Mouse (Mus musculus) liver, postnatal 0 days (tissue): ENCODE data around the gene Gars. TPM values are rescaled to one million over a fixed set of nuclear protein-coding genes. Genes with fewer than 3 reads are reported as not detected.
A peak's percentile ranks its signal among the peaks of the same experiment; 100 is the strongest.

Experiments
- ATAC-seq: fragments of 200-750 bp; cut with Nextera tagmentation; 2 replicates; pipeline ENCODE4 v1.8.0; 2017; ENCODE audit warnings: mild to moderate bottlenecking, moderate library complexity
- DNase-seq: peaks from one replicate; pipeline ENCODE4 v3.0.0-alpha.2; 2016
- H3K27ac ChIP-seq: fragments of 300-500 bp; sonication (generic); 2 replicates; pipeline ENCODE4 v1.5.1; 2014; ENCODE audit warnings: antibody characterized with exemption, moderate library complexity, mild to moderate bottlenecking, low read depth
- H3K27me3 ChIP-seq: fragments of 300-500 bp; sonication (generic); 2 replicates; pipeline ENCODE4 v1.6.1; 2014; ENCODE audit warnings: low read length, control low read depth, mixed read lengths; ENCODE audit not compliant: insufficient read depth
- H3K36me3 ChIP-seq: fragments of 300-500 bp; sonication (generic); replicated peaks from 2 replicates; pipeline ENCODE4 v1.6.1; 2014; ENCODE audit warnings: mild to moderate bottlenecking, control low read depth, low read length, moderate library complexity, mixed read lengths; ENCODE audit not compliant: insufficient read depth
- H3K4me1 ChIP-seq: fragments of 300-500 bp; sonication (generic); 2 replicates; pipeline ENCODE4 v1.6.1; 2014; ENCODE audit warnings: antibody characterized with exemption, mild to moderate bottlenecking, control low read depth; ENCODE audit not compliant: insufficient read depth
- H3K4me2 ChIP-seq: fragments of 300-500 bp; sonication (generic); 2 replicates; pipeline ENCODE4 v1.6.1; 2014; ENCODE audit warnings: low read depth, mild to moderate bottlenecking, low read length, moderate library complexity, mixed read lengths
- H3K4me3 ChIP-seq: fragments of 300-500 bp; sonication (generic); 2 replicates; pipeline ENCODE4 v1.5.1; 2014; ENCODE audit warnings: low read depth, low read length
- H3K9ac ChIP-seq: fragments of 300-500 bp; sonication (generic); replicated peaks from 2 replicates; pipeline ENCODE4 v1.6.1; 2014; ENCODE audit warnings: mild to moderate bottlenecking, moderate library complexity
- H3K9me3 ChIP-seq: fragments of 300-500 bp; sonication (generic); 2 replicates; pipeline ENCODE4 v1.6.1; 2016; ENCODE audit warnings: mild to moderate bottlenecking, control low read depth, low read length, mixed read lengths
- CTCF ChIP-seq: sonication (generic); IDR thresholded peaks from 2 replicates; pipeline ENCODE4 v1.5.1; 2016; ENCODE audit warnings: antibody characterized with exemption, low read depth
- EP300 ChIP-seq: IDR thresholded peaks from 2 replicates; pipeline ENCODE4 v1.6.1; 2016; ENCODE audit warnings: antibody characterized with exemption, low read depth, mild to moderate bottlenecking
- WGBS: fragments of 180-500 bp; shearing (Covaris S2); extraction: QIAGEN DNeasy Blood & Tissue Kit; methylation state at CpG from one replicate; pipeline ENCODE4 v1.1.7; 2014; ENCODE audit not compliant: insufficient replicate concordance; 5-methylcytosine and 5-hydroxymethylcytosine counted together
- polyA plus RNA-seq: library from polyadenylated mRNA; unstranded; fragments of >200 nt; fragmentation: Nextera tagmentation; extraction: Ambion mirVana; gene quantifications from 2 replicates; pipeline ENCODE4 v1.2.1, GENCODE M21; 2015

The Gars gene
- polyA plus RNA-seq, 1 experiment from 2014 or later: 57.4 TPM

DNA sequence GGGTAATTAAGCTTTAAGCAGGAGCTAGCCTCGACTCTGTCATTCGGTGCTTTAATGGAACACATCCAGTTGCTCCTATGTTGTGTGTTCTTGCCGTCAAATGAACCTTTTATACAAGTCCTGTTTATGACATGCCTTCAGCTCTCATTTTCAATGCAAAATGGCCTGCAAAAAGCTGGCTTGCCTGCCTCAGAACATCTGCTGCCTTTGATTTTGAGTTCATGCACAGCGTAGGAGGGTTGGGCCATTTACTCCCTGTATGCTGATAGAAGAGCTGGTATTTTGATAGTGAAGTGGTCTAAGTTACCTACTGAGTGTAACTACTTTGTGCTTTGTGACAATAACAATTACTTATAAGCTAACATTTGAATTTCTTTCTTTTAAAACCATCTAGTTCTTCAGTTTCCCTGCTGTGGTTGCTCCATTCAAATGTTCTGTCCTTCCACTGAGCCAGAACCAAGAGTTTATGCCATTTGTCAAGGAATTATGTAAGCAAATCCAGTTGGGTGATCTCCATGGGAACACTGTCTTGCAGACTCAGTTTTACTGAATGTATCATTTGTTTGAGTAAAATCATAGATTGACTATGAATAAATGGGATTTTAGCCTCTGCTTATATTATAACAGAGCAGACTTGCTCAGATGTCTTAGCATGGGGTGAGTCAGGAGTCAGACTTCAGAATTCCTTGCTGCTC lies 38.9 kb downstream of the Gars start:
- Histone ChIP-seq H3K4me2 (no peak overlapping the region), H3K9ac (no peak overlapping the region), H3K27me3 (no peaks in the 10 kb centered on the region), H3K36me3 (peaks cover 62% of the 10 kb centered on the region), H3K4me3 (no peak overlapping the region), H3K27ac (no peak overlapping the region), H3K9me3 (no peaks in the 10 kb centered on the region), H3K4me1 (no peaks in the 10 kb centered on the region)
- 82% methylated on average over 4 of the region's 4 CpGs for WGBS
- no peak for ATAC-seq
- DNase-seq: no peak
- TF ChIP-seq CTCF (no peak), EP300 (no peak)

DNA sequence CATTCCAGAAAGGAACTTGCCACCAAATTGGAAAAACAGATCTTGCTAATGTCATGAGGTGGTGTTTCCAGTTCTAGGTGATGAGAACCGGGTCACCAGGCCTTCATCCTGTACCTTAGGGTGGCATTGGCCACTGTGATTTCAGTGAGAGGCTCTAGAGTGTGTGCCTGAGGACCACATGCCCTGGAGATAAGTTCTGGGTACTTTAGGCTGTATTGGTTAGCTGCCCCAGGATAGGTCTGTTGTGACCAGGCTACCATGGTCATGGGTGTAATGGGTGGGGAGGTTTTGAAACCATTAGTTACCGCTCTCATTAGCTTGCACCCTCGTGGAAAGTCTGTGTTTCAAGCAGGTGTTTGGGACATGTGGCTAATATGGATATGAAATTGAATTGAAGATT lies 43.6 kb downstream of the Gars start:
- no peak overlapping the region for H3K27ac ChIP-seq
- H3K4me1 ChIP-seq: no peaks in the 10 kb centered on the region
- no peak overlapping the region for H3K4me2 ChIP-seq
- TF ChIP-seq EP300 (no peak), CTCF (no peak)
- no peak for ATAC-seq
- WGBS: 88% methylated on average over 3 of the region's 3 CpGs
- H3K4me3 ChIP-seq: no peak overlapping the region
- H3K27me3 ChIP-seq: no peaks in the 10 kb centered on the region
- no peaks in the 10 kb centered on the region for H3K9me3 ChIP-seq
- H3K36me3 ChIP-seq: peaks cover 36% of the 10 kb centered on the region
- no peak for DNase-seq
- no peak overlapping the region for H3K9ac ChIP-seq

DNA sequence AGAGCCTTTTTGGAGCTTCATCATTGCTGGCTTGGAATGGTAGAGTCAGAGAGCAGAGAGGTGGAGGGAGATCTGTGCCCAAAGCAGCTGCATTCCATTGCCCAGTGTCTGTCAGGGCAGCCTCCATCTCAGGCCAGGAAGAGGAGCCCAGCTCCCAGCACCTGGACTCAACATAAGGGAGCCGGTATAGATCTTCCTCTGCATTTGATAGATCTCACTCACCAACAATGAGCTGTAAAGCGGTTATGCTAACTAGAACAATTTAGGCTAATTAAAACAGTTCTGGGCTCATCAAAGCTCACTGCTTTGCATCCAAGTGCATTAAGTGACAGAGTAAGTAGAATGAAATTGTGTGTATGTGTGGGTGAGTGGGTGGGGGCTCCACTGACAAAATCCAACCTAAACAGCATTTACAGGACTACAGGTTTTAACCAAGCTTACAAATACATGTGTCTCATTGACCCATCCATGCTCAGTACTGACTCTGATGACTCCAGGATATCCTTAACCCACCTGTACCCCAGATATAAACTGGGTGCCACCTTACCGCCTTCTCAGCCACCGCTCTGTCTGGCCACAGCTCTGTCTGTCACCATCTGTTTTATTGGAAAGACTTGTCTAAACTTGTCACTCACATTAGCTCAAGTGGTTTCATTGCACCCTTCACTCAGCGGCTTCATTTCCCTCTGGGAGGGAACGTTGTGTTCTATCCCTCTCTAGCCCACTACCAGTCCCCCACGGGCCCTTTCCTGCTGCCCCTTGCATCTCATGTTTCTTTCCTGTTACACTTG lies 44.6 kb downstream of the Gars start:
- WGBS: 61% methylated on average over 7 of the region's 7 CpGs
- DNase-seq: no peak
- no peak for ATAC-seq
- Histone ChIP-seq H3K4me1 (no peaks in the 10 kb centered on the region), H3K27me3 (no peaks in the 10 kb centered on the region), H3K4me3 (no peak overlapping the region), H3K36me3 (peaks cover 29% of the 10 kb centered on the region), H3K27ac (no peak overlapping the region), H3K4me2 (no peak overlapping the region), H3K9ac (no peak overlapping the region), H3K9me3 (no peaks in the 10 kb centered on the region)
- no peak for TF ChIP-seq EP300
- TF ChIP-seq CTCF: no peak

DNA sequence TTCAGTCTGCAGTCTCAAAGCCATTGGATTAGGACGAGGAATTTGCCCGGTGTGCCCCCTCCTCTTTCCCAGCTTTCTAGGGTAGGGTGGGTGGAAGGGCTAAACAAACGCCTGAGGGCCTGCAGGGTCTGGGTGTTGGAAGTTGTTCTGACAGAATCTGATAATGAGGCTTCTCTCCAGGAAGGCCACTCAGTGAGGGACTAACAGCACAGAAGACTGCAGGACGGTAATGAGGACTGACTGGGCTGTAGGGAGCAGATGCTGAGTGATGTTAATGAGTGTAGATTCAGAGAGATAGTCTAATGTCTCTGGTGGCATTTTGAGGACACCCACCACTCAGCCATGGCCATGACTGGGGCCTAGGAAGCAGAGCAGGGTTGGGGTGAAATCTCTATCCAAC lies 49.5 kb downstream of the Gars start:
- Histone ChIP-seq H3K36me3 (no peaks in the 10 kb centered on the region), H3K4me2 (no peak overlapping the region), H3K27me3 (no peaks in the 10 kb centered on the region), H3K9ac (no peak overlapping the region), H3K9me3 (no peaks in the 10 kb centered on the region), H3K4me3 (no peak overlapping the region), H3K27ac (no peak overlapping the region), H3K4me1 (no peaks in the 10 kb centered on the region)
- ATAC-seq (no peak), DNase-seq (no peak)
- 46% methylated on average over 4 of the region's 4 CpGs for WGBS
- TF ChIP-seq EP300: no peak
- no peak for TF ChIP-seq CTCF

DNA sequence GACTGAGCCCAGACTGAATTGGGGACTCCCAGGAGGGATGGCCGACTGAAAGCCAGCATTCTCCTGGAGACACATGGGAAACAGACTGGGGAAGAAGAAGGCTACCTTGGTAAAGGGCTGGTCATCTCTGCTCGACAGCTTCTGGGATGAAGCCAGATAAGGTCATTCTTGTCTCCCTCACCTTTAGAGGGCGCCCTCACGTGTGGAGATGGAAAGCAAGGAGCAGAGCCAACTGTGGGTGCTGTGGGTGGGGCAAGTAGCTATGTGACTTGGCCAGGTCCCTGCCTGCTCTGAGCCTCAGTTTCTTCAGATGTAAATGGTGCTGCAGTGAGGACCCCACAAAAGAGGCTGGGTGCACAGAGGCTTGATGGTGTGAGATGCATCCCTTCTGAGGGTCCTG lies 52.8 kb downstream of the Gars start:
- no peak overlapping the region for H3K27ac ChIP-seq
- H3K4me1 ChIP-seq: no peaks in the 10 kb centered on the region
- DNase-seq: no peak
- H3K36me3 ChIP-seq: no peaks in the 10 kb centered on the region
- H3K9me3 ChIP-seq: no peaks in the 10 kb centered on the region
- H3K9ac ChIP-seq: no peak overlapping the region
- no peak overlapping the region for H3K4me2 ChIP-seq
- no peaks in the 10 kb centered on the region for H3K27me3 ChIP-seq
- no peak overlapping the region for H3K4me3 ChIP-seq
- TF ChIP-seq EP300: no peak
- TF ChIP-seq CTCF: peak; percentile 38
- WGBS: 34% methylated on average over 4 of the region's 4 CpGs
- ATAC-seq: no peak

DNA sequence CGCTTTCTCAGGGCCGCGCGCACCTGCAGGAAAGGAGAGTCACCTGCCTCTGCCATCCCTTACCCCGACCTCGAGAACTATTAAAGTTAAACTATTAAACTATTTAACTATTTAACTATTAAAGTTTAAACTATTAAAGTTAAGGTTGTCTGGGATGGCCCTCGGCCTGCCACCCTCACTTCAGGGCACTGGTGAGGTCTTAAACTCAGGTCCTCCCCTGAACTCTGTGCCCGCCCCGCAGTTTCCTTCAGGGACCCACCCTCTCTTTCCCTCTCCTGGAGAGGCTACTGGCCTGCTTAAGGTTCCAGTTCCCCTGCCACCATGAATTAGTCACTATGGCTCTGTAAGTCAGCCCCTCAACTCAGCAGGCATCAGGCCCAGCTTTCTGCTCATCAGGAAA lies 53.6 kb downstream of the Gars start:
- Histone ChIP-seq H3K4me1 (no peaks in the 10 kb centered on the region), H3K9ac (no peak overlapping the region), H3K4me3 (no peak overlapping the region), H3K27ac (no peak overlapping the region), H3K27me3 (no peaks in the 10 kb centered on the region), H3K36me3 (no peaks in the 10 kb centered on the region), H3K9me3 (no peaks in the 10 kb centered on the region), H3K4me2 (no peak overlapping the region)
- no peak for DNase-seq
- 86% methylated on average over 9 of the region's 9 CpGs for WGBS
- ATAC-seq: no peak
- TF ChIP-seq EP300 (no peak), CTCF (no peak)
